Mouse (Mus musculus) forebrain, embryonic 11.5 days (tissue): ENCODE measurements around the gene Gja5. TPM values are rescaled to one million over a fixed set of nuclear protein-coding genes. Genes with fewer than 3 reads are reported as not detected.

ENCODE experiments used
- ATAC-seq: fragments of 200-750 bp; cut with Nextera tagmentation; replicated peaks from 2 replicates; pipeline ENCODE4 v1.8.0; 2017; ENCODE audit warnings: moderate TSS enrichment; ENCODE audit not compliant: low FRiP score
- DNase-seq: peaks from one replicate; pipeline ENCODE4 v3.0.0-alpha.2; 2017; ENCODE audit warnings: low spot score
- H3K27ac ChIP-seq: fragments of 300-500 bp; sonication (generic); 2 replicates; pipeline ENCODE4 v1.5.1; 2014; ENCODE audit warnings: low read depth, low read length
- H3K27me3 ChIP-seq: fragments of 300-500 bp; sonication (generic); 2 replicates; pipeline ENCODE4 v1.6.1; 2014; ENCODE audit warnings: mild to moderate bottlenecking, low read length, mixed read lengths; ENCODE audit not compliant: control insufficient read depth, insufficient read depth
- H3K36me3 ChIP-seq: fragments of 300-500 bp; sonication (generic); 2 replicates; pipeline ENCODE4 v1.6.1; 2014; ENCODE audit warnings: mild to moderate bottlenecking, low read length, moderate library complexity, mixed read lengths; ENCODE audit not compliant: control insufficient read depth, insufficient read depth
- H3K4me1 ChIP-seq: fragments of 300-500 bp; sonication (generic); replicated peaks from 2 replicates; pipeline ENCODE4 v1.6.1; 2014; ENCODE audit warnings: low read length, mixed read lengths; ENCODE audit not compliant: control insufficient read depth, insufficient read depth
- H3K4me2 ChIP-seq: fragments of 300-500 bp; sonication (generic); 2 replicates; pipeline ENCODE4 v1.6.1; 2014; ENCODE audit warnings: low read depth, mild to moderate bottlenecking, low read length, moderate library complexity, mixed read lengths; ENCODE audit not compliant: severe bottlenecking
- H3K4me3 ChIP-seq: fragments of 300-500 bp; sonication (generic); 2 replicates; pipeline ENCODE4 v1.5.1; 2014; ENCODE audit warnings: low read depth, low read length
- H3K9ac ChIP-seq: fragments of 300-500 bp; sonication (generic); 2 replicates; pipeline ENCODE4 v1.6.1; 2014; ENCODE audit warnings: low read length
- H3K9me3 ChIP-seq: fragments of 300-500 bp; sonication (generic); 2 replicates; pipeline ENCODE4 v1.6.1; 2016; ENCODE audit warnings: low read length, mixed read lengths; ENCODE audit not compliant: control insufficient read depth
- WGBS: fragments of 180-500 bp; shearing (Covaris S2); extraction: QIAGEN DNeasy Blood & Tissue Kit; methylation state at CpG from one replicate; pipeline ENCODE4 v1.1.7; 2014; 5-methylcytosine and 5-hydroxymethylcytosine counted together
- polyA plus RNA-seq: library from polyadenylated mRNA; unstranded; fragments of >200 nt; fragmentation: Nextera tagmentation; extraction: Ambion mirVana; gene quantifications from 2 replicates; pipeline ENCODE4 v1.2.1, GENCODE M21; 2014

The Gja5 gene
- polyA plus RNA-seq, 1 experiment from 2014 or later: 2.5 TPM

- H3K4me2 ChIP-seq: no peak overlapping the region
- H3K4me3 ChIP-seq: no peak overlapping the region
- no peak for ATAC-seq
- DNase-seq: no peak
- H3K4me1 ChIP-seq: no peaks in the 10 kb centered on the region
- H3K27ac ChIP-seq: no peak overlapping the region
- H3K36me3 ChIP-seq: no peaks in the 10 kb centered on the region
- no peaks in the 10 kb centered on the region for H3K27me3 ChIP-seq
- H3K9ac ChIP-seq: no peak overlapping the region
- WGBS: 86% methylated on average over 3 of the region's 3 CpGs
- no peaks in the 10 kb centered on the region for H3K9me3 ChIP-seq
These were observed 74.5 kb downstream of the Gja5 start for GRCm38 (mm10) chr3:96979020-96979419.

- Histone ChIP-seq H3K36me3 (no peaks in the 10 kb centered on the region), H3K27ac (no peak overlapping the region), H3K4me3 (no peak overlapping the region), H3K4me2 (no peak overlapping the region), H3K9ac (no peak overlapping the region), H3K27me3 (no peaks in the 10 kb centered on the region), H3K9me3 (no peaks in the 10 kb centered on the region), H3K4me1 (no peaks in the 10 kb centered on the region)
- DNase-seq: no peak
- no peak for ATAC-seq
- 74% methylated on average over 3 of the region's 3 CpGs for WGBS
These were observed 77.3 kb downstream of the Gja5 start for GRCm38 (mm10) chr3:96981833-96982232.

- ATAC-seq (no peak), DNase-seq (no peak)
- no peaks in the 10 kb centered on the region for H3K9me3 ChIP-seq
- H3K4me1 ChIP-seq: no peaks in the 10 kb centered on the region
- H3K9ac ChIP-seq: no peak overlapping the region
- no peaks in the 10 kb centered on the region for H3K27me3 ChIP-seq
- H3K27ac ChIP-seq: no peak overlapping the region
- H3K4me3 ChIP-seq: no peak overlapping the region
- H3K4me2 ChIP-seq: no peak overlapping the region
- no peaks in the 10 kb centered on the region for H3K36me3 ChIP-seq
- 89% methylated on average over 2 of the region's 2 CpGs for WGBS
These were observed 78.2 kb downstream of the Gja5 start for GRCm38 (mm10) chr3:96982666-96983065.

- H3K9ac ChIP-seq: no peak overlapping the region
- H3K4me3 ChIP-seq: no peak overlapping the region
- H3K4me1 ChIP-seq: no peaks in the 10 kb centered on the region
- 20% methylated on average over 3 of the region's 3 CpGs for WGBS
- H3K4me2 ChIP-seq: no peak overlapping the region
- no peaks in the 10 kb centered on the region for H3K9me3 ChIP-seq
- no peak overlapping the region for H3K27ac ChIP-seq
- DNase-seq (no peak), ATAC-seq (no peak)
- H3K27me3 ChIP-seq: no peaks in the 10 kb centered on the region
- H3K36me3 ChIP-seq: no peaks in the 10 kb centered on the region
These were observed 88.0 kb downstream of the Gja5 start for GRCm38 (mm10) chr3:96992526-96992925.

GRCm38 (mm10) chr3:96997770-96998169 lies 93.3 kb downstream of the Gja5 start:
- no peaks in the 10 kb centered on the region for H3K27me3 ChIP-seq

GRCm38 (mm10) chr3:97003111-97003510 lies 98.6 kb downstream of the Gja5 start:
- no peak overlapping the region for H3K9ac ChIP-seq
- WGBS: 94% methylated on average over 10 of the region's 10 CpGs
- H3K27me3 ChIP-seq: no peaks in the 10 kb centered on the region
- ATAC-seq (no peak), DNase-seq (no peak)
- no peaks in the 10 kb centered on the region for H3K4me1 ChIP-seq
- no peaks in the 10 kb centered on the region for H3K9me3 ChIP-seq
- H3K4me3 ChIP-seq: no peak overlapping the region
- H3K27ac ChIP-seq: no peak overlapping the region
- H3K4me2 ChIP-seq: no peak overlapping the region
- no peaks in the 10 kb centered on the region for H3K36me3 ChIP-seq

More at GRCm38 (mm10) chr3:96997770-96998169, 93.3 kb downstream of the Gja5 start:
- ATAC-seq: no peak
- Histone ChIP-seq H3K4me3 (no peak overlapping the region), H3K9me3 (no peaks in the 10 kb centered on the region), H3K36me3 (no peaks in the 10 kb centered on the region), H3K27ac (no peak overlapping the region), H3K9ac (no peak overlapping the region), H3K4me2 (no peak overlapping the region), H3K4me1 (no peaks in the 10 kb centered on the region)
- 56% methylated on average over 6 of the region's 6 CpGs for WGBS
- DNase-seq: no peak

- DNase-seq (no peak), ATAC-seq (no peak)
- WGBS: 79% methylated on average over 4 of the region's 4 CpGs
- H3K27me3 ChIP-seq: no peaks in the 10 kb centered on the region
- H3K4me2 ChIP-seq: no peak overlapping the region
- no peaks in the 10 kb centered on the region for H3K36me3 ChIP-seq
- no peak overlapping the region for H3K4me3 ChIP-seq
- no peak overlapping the region for H3K27ac ChIP-seq
- H3K9ac ChIP-seq: no peak overlapping the region
- no peaks in the 10 kb centered on the region for H3K9me3 ChIP-seq
- H3K4me1 ChIP-seq: no peaks in the 10 kb centered on the region
These were observed 100.0 kb downstream of the Gja5 start for GRCm38 (mm10) chr3:97004509-97004908.

GRCm38 (mm10) chr3:97007010-97007448 lies 102.5 kb downstream of the Gja5 start:
- DNase-seq: no peak
- no peak for ATAC-seq
- Histone ChIP-seq H3K9me3 (no peaks in the 10 kb centered on the region), H3K4me3 (no peak overlapping the region), H3K4me2 (no peak overlapping the region), H3K27ac (no peak overlapping the region), H3K9ac (no peak overlapping the region), H3K36me3 (no peaks in the 10 kb centered on the region), H3K4me1 (no peaks in the 10 kb centered on the region), H3K27me3 (no peaks in the 10 kb centered on the region)
- WGBS: 70% methylated on average over 3 of the region's 3 CpGs

GRCm38 (mm10) chr3:97025226-97025625 lies 120.7 kb downstream of the Gja5 start:
- ATAC-seq (no peak), DNase-seq (no peak)
- no peak overlapping the region for H3K27ac ChIP-seq
- H3K27me3 ChIP-seq: no peaks in the 10 kb centered on the region
- no peaks in the 10 kb centered on the region for H3K4me1 ChIP-seq
- no peaks in the 10 kb centered on the region for H3K9me3 ChIP-seq
- WGBS: 68% methylated on average over 5 of the region's 5 CpGs
- H3K4me3 ChIP-seq: no peak overlapping the region
- H3K36me3 ChIP-seq: no peaks in the 10 kb centered on the region
- H3K9ac ChIP-seq: no peak overlapping the region
- H3K4me2 ChIP-seq: no peak overlapping the region
